ENCODE assay signal across 8 mouse cellular contexts in genomic region chr9:108305629-108306520, GRCm38 (mm10). TPM values are rescaled to one million over a fixed set of nuclear protein-coding genes. Genes with fewer than 3 reads are reported as not detected.
DNase-seq lines count a peak whose midpoint lies in the region; ATAC-seq lines count a peak whose summit lies in the region.

Gene Rhoa, plus strand, starts transcription at chr9:108306129.
Gene Tcta, minus strand, starts transcription at chr9:108306160.

- peaks cover 31% of the 10 kb centered on the region for H3K4me1 ChIP-seq in lung, embryonic 16.5 days (replicated peaks; ENCODE audit: control insufficient read depth, insufficient read depth, low read length)

- no peaks in the 10 kb centered on the region for H3K27me3 ChIP-seq in lung, embryonic 16.5 days (ENCODE audit: control insufficient read depth, insufficient read depth, low read depth, low read length)

- peak within 1 kb of the TSS; percentile 98 for H3K9ac ChIP-seq in lung, embryonic 16.5 days (ENCODE audit: low read length)

- H3K4me3 ChIP-seq in lung, embryonic 16.5 days (ENCODE audit: low read length) = peak within 1 kb of the TSS; percentile 93

- peak; percentile 95 to 97 for ATAC-seq in hematopoietic stem cell, adult 5-6 weeks (replicated peaks in 1 of 2; ENCODE audit: insufficient read depth in 1 of 2, low FRiP score in 2 of 2, low TSS enrichment in 1 of 2, low read depth in 1 of 2, poor library complexity in 2 of 2, severe bottlenecking in 2 of 2)
- ATAC-seq in lung, embryonic 16.5 days (ENCODE audit: low read depth) = peak; percentile 96

- H3K27ac ChIP-seq in lung, embryonic 16.5 days (ENCODE audit: low read length) = peak within 1 kb of the TSS; percentile 100

- no peaks in the 10 kb centered on the region for H3K9me3 ChIP-seq in lung, embryonic 16.5 days (ENCODE audit: control insufficient read depth, low read length)

- under 1% methylated on average over 78 of the region's 81 CpGs for WGBS in lung, embryonic 16.5 days

- peaks cover 12% of the 10 kb centered on the region for H3K36me3 ChIP-seq in lung, embryonic 16.5 days (ENCODE audit: control insufficient read depth, insufficient read depth, low read length)

- H3K4me2 ChIP-seq in lung, embryonic 16.5 days (ENCODE audit: low read depth, low read length) = peak within 1 kb of the TSS; percentile 84

- DNase-seq in MEL-GATA-1-ER (ENCODE audit: extremely low read depth, low read depth) = peak; percentile 100
- DNase-seq in cerebellum, adult 8-10 months = peak; percentile 98
- DNase-seq in forelimb bud, embryonic 11.5 days (ENCODE audit: low read depth, low spot score) = peak; percentile 100
- peak; percentile 99 for DNase-seq in layer of hippocampus, adult 9-10 months (ENCODE audit: low spot score)
- peak; percentile 90 for DNase-seq in ovary, postnatal 10 days (ENCODE audit: low spot score)
- peak; percentile 97 to 99 for DNase-seq in thymus, postnatal 10 days (ENCODE audit: low spot score in 2 of 2)

RNA-seq across cellular contexts. Expression of gene Rhoa, which starts in this region (rescaled TPM):
- 251 and 320 TPM in 2 replicates for total RNA-seq in hematopoietic stem cell, adult 5-6 weeks (2017)
- 531 and 556 TPM in 2 replicates for polyA plus RNA-seq in lung, embryonic 16.5 days (2015; fragmentation: Nextera tagmentation; extraction: Ambion mirVana)

RNA-seq across cellular contexts. Expression of gene Tcta, which starts in this region (rescaled TPM):
- 8.5 and 9.7 TPM in 2 replicates for total RNA-seq in hematopoietic stem cell, adult 5-6 weeks (2017)
- 38.0 and 41.8 TPM in 2 replicates for polyA plus RNA-seq in lung, embryonic 16.5 days (2015; fragmentation: Nextera tagmentation; extraction: Ambion mirVana)

Comparison
In these comparisons a context has a peak if more than half of its experiments do, and no peak if none do; other contexts are left out.
1. Peak in every context shown above with its lines: DNase-seq, ATAC-seq, H3K4me3 ChIP-seq and H3K27ac ChIP-seq.